Mouse (Mus musculus) CH12.LX (cell line): Measurements from ENCODE around the gene Abi2. TPM values are rescaled to one million over a fixed set of nuclear protein-coding genes. Genes with fewer than 3 reads are reported as not detected.

Source experiments
- DNase-seq: peaks from one replicate; pipeline ENCODE4 v3.0.0-alpha.2; 2013; ENCODE audit errors: extremely low read depth
- H3K27ac ChIP-seq: 2 replicates; pipeline ENCODE4 v1.5.1; 2012; ENCODE audit warnings: low read depth, mild to moderate bottlenecking, control low read depth, moderate library complexity; ENCODE audit not compliant: insufficient read depth
- H3K27me3 ChIP-seq: replicated peaks from 2 replicates; pipeline ENCODE3; 2012; ENCODE audit warnings: inconsistent platforms
- H3K36me3 ChIP-seq, 2 experiments: replicated peaks in 1 of 2; 2 replicates each; pipeline versions ENCODE3 to v1.6.1; 2012; ENCODE audit warnings: inconsistent platforms in 1 of 2, low read length in 1 of 2, mild to moderate bottlenecking in 1 of 2, mixed read lengths in 1 of 2, moderate library complexity in 1 of 2; ENCODE audit not compliant: control insufficient read depth in 1 of 2, insufficient read depth in 1 of 2
- H3K4me1 ChIP-seq, 2 experiments: 2 replicates each; pipeline ENCODE4 v1.6.1; 2012; ENCODE audit warnings: inconsistent platforms in 1 of 2, moderate library complexity in 1 of 2; ENCODE audit not compliant: insufficient read depth in 2 of 2, control insufficient read depth in 1 of 2
- H3K4me2 ChIP-seq: 2 replicates; pipeline ENCODE4 v1.6.1; 2012; ENCODE audit warnings: low read depth, mild to moderate bottlenecking, control low read depth; ENCODE audit not compliant: poor library complexity, insufficient read depth, severe bottlenecking
- H3K4me3 ChIP-seq, 3 experiments: fragments of 150-350 bp in 1 of 3; sonication (generic) in 1 of 3; replicated peaks in 1 of 3; 2 replicates each; pipeline versions ENCODE3 to v1.5.1; 2011 to 2012; ENCODE audit warnings: low read depth in 2 of 3, low read length in 2 of 3, mild to moderate bottlenecking in 2 of 3, moderate library complexity in 2 of 3, control low read depth in 1 of 3, improper control_type of control experiment in 1 of 3, inconsistent platforms in 1 of 3, mixed read lengths in 1 of 3; ENCODE audit not compliant: poor library complexity in 1 of 3
- H3K79me2 ChIP-seq: replicated peaks from 2 replicates; pipeline ENCODE4 v1.6.1; 2012; ENCODE audit warnings: mild to moderate bottlenecking, moderate library complexity; ENCODE audit not compliant: control insufficient read depth, poor library complexity, insufficient read depth, severe bottlenecking; ENCODE audit errors: extremely low read depth
- H3K9ac ChIP-seq: 2 replicates; pipeline ENCODE4 v1.6.1; 2012; ENCODE audit warnings: low read depth, mild to moderate bottlenecking, control low read depth, moderate library complexity; ENCODE audit not compliant: insufficient read depth
- H3K9me3 ChIP-seq: replicated peaks from 2 replicates; pipeline ENCODE3; 2012; ENCODE audit warnings: low read length, inconsistent platforms, mixed read lengths
- BHLHE40 ChIP-seq: IDR thresholded peaks from 2 replicates; pipeline ENCODE4 v1.6.1; 2011; ENCODE audit warnings: mild to moderate bottlenecking, low read depth, low read length, improper control_type of control experiment
- CHD1 ChIP-seq: IDR thresholded peaks from 2 replicates; pipeline ENCODE4 v1.6.1; 2012; ENCODE audit warnings: low read depth, low read length, improper control_type of control experiment, inconsistent platforms
- CTCF ChIP-seq, 2 experiments: IDR thresholded peaks in 1 of 2; conservative IDR thresholded peaks in 1 of 2; 2 replicates each; pipeline ENCODE4 v1.5.1; 2011 to 2012; ENCODE audit warnings: low read depth in 2 of 2, low read length in 2 of 2, improper control_type of control experiment in 1 of 2, inconsistent platforms in 1 of 2, mild to moderate bottlenecking in 1 of 2, moderate library complexity in 1 of 2
- E2F4 ChIP-seq: IDR thresholded peaks from 2 replicates; pipeline ENCODE4 v1.6.1; 2011; ENCODE audit warnings: low read depth, low read length, improper control_type of control experiment; ENCODE audit not compliant: insufficient replicate concordance
- ELF1 ChIP-seq: IDR thresholded peaks from 2 replicates; pipeline ENCODE4 v1.6.1; 2014; ENCODE audit warnings: low read depth, mild to moderate bottlenecking, inconsistent platforms, low read length, improper control_type of control experiment
- GABPA ChIP-seq: IDR thresholded peaks from 2 replicates; pipeline ENCODE4 v1.6.1; 2012; ENCODE audit warnings: low read depth, low read length, improper control_type of control experiment, inconsistent platforms; ENCODE audit not compliant: insufficient replicate concordance
- JUN ChIP-seq: IDR thresholded peaks from 2 replicates; pipeline ENCODE4 v1.6.1; 2011; ENCODE audit warnings: low read depth, mild to moderate bottlenecking, low read length, improper control_type of control experiment, moderate library complexity; ENCODE audit not compliant: insufficient read depth
- KAT2A ChIP-seq: IDR thresholded peaks from 2 replicates; pipeline ENCODE4 v1.6.1; 2012; ENCODE audit warnings: low read length, improper control_type of control experiment, inconsistent platforms; ENCODE audit not compliant: insufficient replicate concordance
- MAFK ChIP-seq: IDR thresholded peaks from 2 replicates; pipeline ENCODE4 v1.6.1; 2011; ENCODE audit warnings: low read length, improper control_type of control experiment; ENCODE audit not compliant: insufficient replicate concordance
- MAZ ChIP-seq: IDR thresholded peaks from 2 replicates; pipeline ENCODE4 v1.6.1; 2012; ENCODE audit warnings: low read depth, mild to moderate bottlenecking, inconsistent platforms, low read length, improper control_type of control experiment, moderate library complexity
- MXI1 ChIP-seq: IDR thresholded peaks from 2 replicates; pipeline ENCODE4 v1.6.1; 2011; ENCODE audit warnings: mild to moderate bottlenecking, low read depth, low read length, improper control_type of control experiment
- MYC ChIP-seq: IDR thresholded peaks from 2 replicates; pipeline ENCODE4 v1.6.1; 2011; ENCODE audit warnings: low read depth, mild to moderate bottlenecking, improper control_type of control experiment, low read length
- NELFE ChIP-seq: IDR thresholded peaks from 2 replicates; pipeline ENCODE4 v1.6.1; 2011; ENCODE audit warnings: low read depth, low read length, improper control_type of control experiment
- NRF1 ChIP-seq: IDR thresholded peaks from 2 replicates; pipeline ENCODE4 v1.6.1; 2014; ENCODE audit warnings: low read depth, mild to moderate bottlenecking, inconsistent platforms, low read length, improper control_type of control experiment, moderate library complexity
- PAX5 ChIP-seq: IDR thresholded peaks from 2 replicates; pipeline ENCODE4 v1.6.1; 2012; ENCODE audit warnings: low read length, inconsistent platforms, mixed read lengths
- POLR2A ChIP-seq: IDR thresholded peaks from 2 replicates; pipeline ENCODE4 v1.6.1; 2011; ENCODE audit warnings: low read depth, mild to moderate bottlenecking, improper control_type of control experiment, low read length
- POLR2AphosphoS2 ChIP-seq: IDR thresholded peaks from 2 replicates; pipeline ENCODE4 v1.6.1; 2011; ENCODE audit warnings: low read depth, low read length, improper control_type of control experiment
- RCOR1 ChIP-seq: conservative IDR thresholded peaks from 2 replicates; pipeline ENCODE4 v1.6.1; 2012; ENCODE audit warnings: low read depth, mild to moderate bottlenecking, inconsistent platforms, low read length, improper control_type of control experiment
- SIN3A ChIP-seq: IDR thresholded peaks from 2 replicates; pipeline ENCODE4 v1.6.1; 2012; ENCODE audit warnings: low read length, improper control_type of control experiment, inconsistent platforms
- TCF12 ChIP-seq: IDR thresholded peaks from 2 replicates; pipeline ENCODE4 v1.6.1; 2014; ENCODE audit warnings: low read depth, mild to moderate bottlenecking, inconsistent platforms, low read length, improper control_type of control experiment
- UBTF ChIP-seq: IDR thresholded peaks from 2 replicates; pipeline ENCODE4 v1.6.1; 2012; ENCODE audit warnings: low read depth, mild to moderate bottlenecking, inconsistent platforms, low read length, improper control_type of control experiment, moderate library complexity
- USF1 ChIP-seq: IDR thresholded peaks from 2 replicates; pipeline ENCODE4 v1.6.1; 2014; ENCODE audit warnings: low read depth, mild to moderate bottlenecking, inconsistent platforms, low read length, improper control_type of control experiment
- USF2 ChIP-seq: conservative IDR thresholded peaks from 2 replicates; pipeline ENCODE4 v1.6.1; 2011; ENCODE audit warnings: low read depth, low read length, improper control_type of control experiment
- ZKSCAN1 ChIP-seq: IDR thresholded peaks from 2 replicates; pipeline ENCODE4 v1.6.1; 2012; ENCODE audit warnings: low read depth, inconsistent platforms, low read length, improper control_type of control experiment, borderline replicate concordance
- ZMIZ1 ChIP-seq: IDR thresholded peaks from 2 replicates; pipeline ENCODE4 v1.6.1; 2012; ENCODE audit warnings: low read depth, mild to moderate bottlenecking, inconsistent platforms, low read length, improper control_type of control experiment
- ZNF384 ChIP-seq: IDR thresholded peaks from 2 replicates; pipeline ENCODE4 v1.6.1; 2012; ENCODE audit warnings: low read depth, low read length, improper control_type of control experiment, inconsistent platforms
- dilution Hi-C: fragments of 300-500 bp; cut with MboI; formaldehyde crosslinking; loops from 2 replicates; pipeline ENCODE4 v1.14.3; 2020; ENCODE audit warnings: low sequenced_read_pairs; ENCODE audit not compliant: extremely low pct_unique_long_range_greater_than_20kb, extremely low pct_ligation_motif_present
- in situ Hi-C: fragments of 300-500 bp; cut with MboI; formaldehyde crosslinking; loops from 3 replicates; pipeline ENCODE4 v1.14.3; 2019; ENCODE audit warnings: low sequenced_read_pairs, low pct_ligation_motif_present, low pct_unique_long_range_greater_than_20kb, mixed read lengths
- polyA plus RNA-seq: library from polyadenylated mRNA; unstranded; fragments of >175 nt; gene quantifications from 2 replicates; pipeline ENCODE4 v1.2.1, GENCODE M21; 2012; ENCODE audit warnings: low read depth; ENCODE audit not compliant: insufficient read length
- total RNA-seq, 2 experiments: library from RNA; depleted of rRNA; stranded (reverse); fragments of 300-350 nt in 1 of 2; fragments of >200 nt in 1 of 2; gene quantifications; 2 replicates each; pipeline ENCODE4 v1.2.3; 2012 to 2014

Gene Abi2
- total and polyA plus RNA-seq, 3 experiments: 8.7 to 15.0 (median 14.0) TPM

- Histone ChIP-seq H3K9me3 (no peaks in the 10 kb centered on the region), H3K79me2 (peaks cover 13% of the 10 kb centered on the region), H3K4me3 (peak overlapping the region; percentile 41 to 97 (median 94)), H3K9ac (peak overlapping the region; percentile 77; the same call in 1 of the 2 replicates), H3K36me3 (no peaks in the 10 kb centered on the region), H3K4me2 (peak overlapping the region; percentile 31), H3K27me3 (no peaks in the 10 kb centered on the region)
- in situ Hi-C loops: no loop called here
- no peak for DNase-seq
- dilution Hi-C loops: no loop called here
- TF ChIP-seq CTCF (conservative IDR thresholded peaks at IDR 0.05 in 1 of 2, IDR thresholded peaks at IDR 0.05 in 1 of 2; ENCODE audit: low read depth in 2 of 2, low read length in 2 of 2): no peak
- TF ChIP-seq ELF1: no peak
- TF ChIP-seq USF2: no peak
- no peak for TF ChIP-seq CHD1
- TF ChIP-seq PAX5: no peak
- no peak for TF ChIP-seq ZNF384
- TF ChIP-seq MAZ: no peak
- TF ChIP-seq RCOR1: no peak
- no peak for TF ChIP-seq BHLHE40
- no peak for TF ChIP-seq MXI1
- TF ChIP-seq NRF1: no peak
- TF ChIP-seq USF1: no peak
- TF ChIP-seq ZMIZ1: no peak
- TF ChIP-seq, all 38 proteins: peak for 0
- Histone ChIP-seq H3K27ac (no peak overlapping the region), H3K4me1 (peaks cover 0 to 9% of the 10 kb centered on the region in 2 experiments; a peak in 2 of 4 replicates)
Measured at GRCm38 (mm10) chr1:60408501-60409167, 785 bp upstream of the Abi2 start.

- DNase-seq: peak; percentile 32
- no peaks in the 10 kb centered on the region for H3K9me3 ChIP-seq
- H3K27me3 ChIP-seq: no peaks in the 10 kb centered on the region
- H3K36me3 ChIP-seq: no peaks in the 10 kb centered on the region
- peak overlapping the region; percentile 77 for H3K9ac ChIP-seq
- peaks cover 14% of the 10 kb centered on the region for H3K79me2 ChIP-seq
- peak overlapping the region; percentile 34; the same call in 1 of the 2 replicates for H3K27ac ChIP-seq
- peaks cover 0 to 9% of the 10 kb centered on the region in 2 experiments; a peak in 2 of 4 replicates for H3K4me1 ChIP-seq
- peak overlapping the region; percentile 86 for H3K4me2 ChIP-seq
- dilution Hi-C loops: no loop called here
- in situ Hi-C loops: no loop called here
- peak overlapping the region; percentile 74 to 97 (median 94) for H3K4me3 ChIP-seq
- TF ChIP-seq JUN (no peak), NRF1 (no peak), ELF1 (no peak), RCOR1 (no peak), E2F4 (no peak), USF1 (no peak), PAX5 (no peak), ZKSCAN1 (no peak), MYC (no peak), SIN3A (peak; percentile 46; the same call in 1 of the 2 replicates), KAT2A (no peak), NELFE (no peak), USF2 (no peak), BHLHE40 (0 out of 2 replicates have a peak, but pooled peaks have one; percentile 14), POLR2A (no peak), CTCF (conservative IDR thresholded peaks at IDR 0.05 in 1 of 2, IDR thresholded peaks at IDR 0.05 in 1 of 2; ENCODE audit: low read depth in 2 of 2, low read length in 2 of 2) (no peak), CHD1 (peak; percentile 80; the same call in 1 of the 2 replicates), GABPA (no peak), MXI1 (peak; percentile 59; the same call in 1 of the 2 replicates), MAFK (no peak), POLR2AphosphoS2 (no peak), MAZ (0 out of 2 replicates have a peak, but pooled peaks have one; percentile 61), UBTF (no peak), ZNF384 (peak; percentile 68), TCF12 (no peak)
Measured at GRCm38 (mm10) chr1:60409928-60410817, 754 bp downstream of the Abi2 start.
